Mouse (Mus musculus) limb, embryonic 12.5 days (tissue): ENCODE data around the gene Pdia3. TPM values are rescaled to one million over a fixed set of nuclear protein-coding genes. Genes with fewer than 3 reads are reported as not detected.
"Not testable (repeated sequence)": the region's sequence is repeated elsewhere in the genome, so short reads cannot be mapped to it uniquely, and the experiment has no call there.

Source experiments
- ATAC-seq: fragments of 200-750 bp; cut with Nextera tagmentation; 2 replicates; pipeline ENCODE4 v1.8.0; 2017; ENCODE audit warnings: low read depth, moderate TSS enrichment; ENCODE audit not compliant: insufficient number of reproducible peaks, insufficient read depth, low FRiP score, low TSS enrichment
- H3K27ac ChIP-seq: fragments of 300-500 bp; sonication (generic); 2 replicates; pipeline ENCODE4 v1.5.1; 2016; ENCODE audit warnings: mild to moderate bottlenecking, moderate library complexity
- H3K27me3 ChIP-seq: fragments of 300-500 bp; sonication (generic); 2 replicates; pipeline ENCODE4 v1.6.1; 2016; ENCODE audit warnings: mild to moderate bottlenecking, moderate library complexity
- H3K36me3 ChIP-seq: fragments of 300-500 bp; sonication (generic); 2 replicates; pipeline ENCODE4 v1.6.1; 2016; ENCODE audit warnings: mild to moderate bottlenecking, moderate library complexity
- H3K4me1 ChIP-seq: fragments of 300-500 bp; sonication (generic); replicated peaks from 2 replicates; pipeline ENCODE4 v1.6.1; 2016
- H3K4me2 ChIP-seq: fragments of 300-500 bp; sonication (generic); 2 replicates; pipeline ENCODE4 v1.6.1; 2016; ENCODE audit warnings: mild to moderate bottlenecking, moderate library complexity
- H3K4me3 ChIP-seq: fragments of 300-500 bp; sonication (generic); replicated peaks from 2 replicates; pipeline ENCODE4 v1.5.1; 2016; ENCODE audit warnings: mild to moderate bottlenecking
- H3K9ac ChIP-seq: fragments of 300-500 bp; sonication (generic); replicated peaks from 2 replicates; pipeline ENCODE4 v1.6.1; 2016; ENCODE audit warnings: mild to moderate bottlenecking, moderate library complexity
- H3K9me3 ChIP-seq: fragments of 300-500 bp; sonication (generic); 2 replicates; pipeline ENCODE4 v1.6.1; 2016; ENCODE audit warnings: mild to moderate bottlenecking, moderate library complexity
- WGBS: fragments of 180-500 bp; shearing (Covaris S2); methylation state at CpG from one replicate; pipeline ENCODE4 v1.1.7; 2016; 5-methylcytosine and 5-hydroxymethylcytosine counted together
- microRNA-seq: library from miRNA; unstranded; fragments of <30 nt; microRNA quantifications from one replicate; pipeline ENCODE4, GENCODE M21; 2017
- polyA plus RNA-seq: library from polyadenylated mRNA; unstranded; fragments of >200 nt; fragmentation: Nextera tagmentation; extraction: Ambion mirVana; gene quantifications from 2 replicates; pipeline ENCODE4 v1.2.1, GENCODE M21; 2016

Pdia3 gene
- polyA plus RNA-seq, 1 experiment from 2014 or later = 620 TPM

DNA sequence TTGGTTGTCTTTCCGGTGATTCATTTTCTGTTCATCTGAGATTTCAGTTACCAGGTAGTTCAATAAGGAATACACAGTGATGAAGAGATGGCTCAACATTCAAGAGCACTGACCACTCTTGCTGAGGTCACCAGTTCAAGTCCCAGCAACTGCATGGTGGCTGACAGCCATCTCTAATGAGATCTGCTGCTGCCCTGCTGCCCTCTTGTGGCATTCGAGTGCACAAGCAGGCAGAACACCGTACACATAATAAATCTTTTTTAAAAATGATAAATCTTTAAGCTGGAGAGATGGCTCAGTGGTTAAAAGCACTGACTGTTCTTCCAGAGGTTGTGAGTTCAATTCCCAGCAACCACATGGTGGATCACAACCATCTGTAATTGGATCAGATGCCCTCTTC lies 66.9 kb downstream of the Pdia3 start:
- Histone ChIP-seq H3K4me1 (0 out of 2 replicates have a peak, but pooled peaks cover 4% of the 10 kb centered on the region), H3K36me3 (no peaks in the 10 kb centered on the region), H3K4me2 (no peak overlapping the region), H3K9me3 (no peaks in the 10 kb centered on the region), H3K9ac (no peak overlapping the region), H3K27ac (no peak overlapping the region), H3K27me3 (no peaks in the 10 kb centered on the region), H3K4me3 (no peak overlapping the region)
- 60% methylated on average over 3 of the region's 3 CpGs for whole genome bisulfite sequencing
- ATAC-seq = no peak

DNA sequence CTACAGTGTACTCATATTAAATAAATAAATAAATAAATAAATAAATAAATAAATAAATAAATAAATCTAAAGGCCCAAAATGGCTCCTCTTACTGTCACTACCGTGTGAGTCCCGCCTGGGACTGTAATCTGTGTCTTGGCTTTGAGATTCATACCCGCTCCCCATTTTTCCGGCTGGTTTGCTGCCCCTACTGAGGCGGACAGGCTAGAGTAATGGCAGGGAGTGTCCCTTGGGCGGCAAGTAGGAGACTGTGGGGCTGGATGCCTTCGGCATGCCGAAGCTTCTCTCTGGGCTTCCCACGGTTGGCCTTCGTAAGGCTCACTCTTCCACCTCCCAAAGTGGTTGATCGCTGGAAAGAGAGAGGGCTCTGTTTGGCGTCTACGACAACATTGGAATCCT lies 67.3 kb downstream of the Pdia3 start:
- not testable (repeated sequence) for H3K9ac ChIP-seq, H3K4me1 ChIP-seq, H3K4me3 ChIP-seq, H3K27ac ChIP-seq, H3K27me3 ChIP-seq, H3K4me2 ChIP-seq, H3K9me3 ChIP-seq, H3K36me3 ChIP-seq, ATAC-seq
- 83% methylated on average over 13 of the region's 13 CpGs for WGBS

DNA sequence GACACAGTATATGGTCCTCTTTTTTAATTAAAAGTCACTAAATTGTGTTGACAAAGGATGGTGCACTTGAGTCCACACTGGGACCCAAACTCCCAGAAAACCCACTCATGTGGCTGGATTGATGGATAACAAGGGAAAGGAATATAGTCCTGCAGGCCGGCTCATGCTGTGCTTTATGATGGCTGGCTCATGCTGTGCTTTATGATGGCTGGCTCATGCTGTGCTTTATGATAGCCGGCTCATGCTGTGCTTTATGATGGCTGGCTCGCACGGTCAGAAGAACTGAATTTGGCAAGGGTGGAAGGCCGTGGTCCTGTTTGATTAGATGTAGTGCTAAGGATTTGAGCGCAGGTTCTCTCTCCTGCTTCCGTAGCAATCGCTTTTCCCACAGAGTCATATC lies 70.0 kb downstream of the Pdia3 start:
- H3K27ac ChIP-seq = no peak overlapping the region
- WGBS = 38% methylated on average over 8 of the region's 8 CpGs
- no peaks in the 10 kb centered on the region for H3K36me3 ChIP-seq

DNA sequence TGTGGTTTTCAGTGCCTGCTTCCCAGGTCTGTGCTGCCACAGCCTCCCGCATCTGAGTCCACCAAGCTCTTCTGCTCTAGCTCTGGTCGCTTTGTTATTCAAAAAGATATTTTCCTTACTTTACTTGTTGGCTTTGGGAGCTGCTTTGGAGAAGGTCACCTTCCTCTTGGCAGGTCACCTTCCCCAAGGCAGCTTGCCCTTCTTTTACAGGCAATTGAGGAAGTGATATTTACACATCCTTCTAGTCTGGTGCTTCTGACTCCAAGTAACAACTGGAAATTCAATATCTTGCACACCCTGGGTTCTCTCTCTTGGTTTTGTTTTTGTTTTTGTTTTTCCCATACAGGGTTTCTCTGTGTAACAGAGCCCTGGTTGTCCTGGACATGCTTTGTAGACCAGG lies 70.8 kb downstream of the Pdia3 start:
- not testable (repeated sequence) for H3K9ac ChIP-seq, H3K36me3 ChIP-seq, H3K27me3 ChIP-seq, H3K4me3 ChIP-seq, H3K4me1 ChIP-seq, ATAC-seq, H3K9me3 ChIP-seq, H3K4me2 ChIP-seq, H3K27ac ChIP-seq
- 77% methylated on average over 2 of the region's 2 CpGs for WGBS

More for the DNA sequence above, 70.0 kb downstream of the Pdia3 start:
- Histone ChIP-seq H3K9ac (no peak overlapping the region), H3K4me1 (0 out of 2 replicates have a peak, but pooled peaks cover 4% of the 10 kb centered on the region), H3K27me3 (no peaks in the 10 kb centered on the region), H3K4me2 (no peak overlapping the region), H3K4me3 (no peak overlapping the region), H3K9me3 (no peaks in the 10 kb centered on the region)
- ATAC-seq = no peak

Small RNA genes lying within 50 kb of the gene (microRNA-seq; reads per million reads assigned to microRNA genes)
- not detected for gene Gm22953

Other genes with a start within 250 kb of the Pdia3 start
- gene Tubgcp4, start 243.1 kb upstream of the Pdia3 start, polyA plus RNA-seq = 75.6 and 84.2 TPM in 2 replicates
- 11.3 and 12.8 TPM in 2 replicates for gene Zscan29, start 242.7 kb upstream of the Pdia3 start, polyA plus RNA-seq
- gene Trp53bp1, start 142.4 kb upstream of the Pdia3 start, polyA plus RNA-seq = 132 and 136 TPM in 2 replicates
- gene Map1a, start 124.2 kb upstream of the Pdia3 start, polyA plus RNA-seq = 2.5 and 3.0 TPM in 2 replicates
- 7.6 and 9.9 TPM in 2 replicates for gene Ppip5k1, start 58.4 kb upstream of the Pdia3 start, polyA plus RNA-seq
- 1.6 and 2.1 TPM in 2 replicates for gene Ckmt1, start 56.1 kb upstream of the Pdia3 start, polyA plus RNA-seq
- gene Strc, start 26.6 kb upstream of the Pdia3 start, polyA plus RNA-seq = not detected in 2 replicates
- gene Catsper2, start within 50 bp of the Pdia3 start, polyA plus RNA-seq = 3.5 and 4.1 TPM in 2 replicates
- 10.8 and 13.5 TPM in 2 replicates for gene Ell3, start 30.5 kb downstream of the Pdia3 start, polyA plus RNA-seq
- 521 and 544 TPM in 2 replicates for gene Serf2, start 35.4 kb downstream of the Pdia3 start, polyA plus RNA-seq
- 150 and 153 TPM in 2 replicates for gene Hypk, start 39.5 kb downstream of the Pdia3 start, polyA plus RNA-seq
- 0.14 TPM in 1 of 2 replicates, not detected in the other for gene Serinc4, start 43.0 kb downstream of the Pdia3 start, polyA plus RNA-seq
- gene Mfap1b, start 60.3 kb downstream of the Pdia3 start, polyA plus RNA-seq = 66.1 and 67.7 TPM in 2 replicates
- 32.5 and 33.8 TPM in 2 replicates for gene Mfap1a, start 92.9 kb downstream of the Pdia3 start, polyA plus RNA-seq
- gene Wdr76, start 92.9 kb downstream of the Pdia3 start, polyA plus RNA-seq = 8.9 and 9.2 TPM in 2 replicates